Mouse (Mus musculus) intestine, embryonic 16.5 days (tissue): ENCODE data around the gene Dusp13. TPM values are rescaled to one million over a fixed set of nuclear protein-coding genes. Genes with fewer than 3 reads are reported as not detected.

ENCODE experiments used
- ATAC-seq: fragments of 200-750 bp; cut with Nextera tagmentation; 2 replicates; pipeline ENCODE4 v1.8.0; 2017; ENCODE audit warnings: moderate TSS enrichment, moderate library complexity
- H3K27ac ChIP-seq: fragments of 300-500 bp; sonication (generic); 2 replicates; pipeline ENCODE4 v1.5.1; 2014; ENCODE audit warnings: mild to moderate bottlenecking, low read length
- H3K27me3 ChIP-seq: fragments of 300-500 bp; sonication (generic); replicated peaks from 2 replicates; pipeline ENCODE4 v1.6.1; 2014; ENCODE audit warnings: low read length, control low read depth, mixed read lengths; ENCODE audit not compliant: control insufficient read depth, insufficient read depth
- H3K36me3 ChIP-seq: fragments of 300-500 bp; sonication (generic); 2 replicates; pipeline ENCODE4 v1.6.1; 2014; ENCODE audit warnings: low read length, control low read depth; ENCODE audit not compliant: control insufficient read depth, insufficient read depth
- H3K4me1 ChIP-seq: fragments of 300-500 bp; sonication (generic); 2 replicates; pipeline ENCODE4 v1.6.1; 2014; ENCODE audit warnings: low read length, control low read depth, mixed read lengths; ENCODE audit not compliant: control insufficient read depth, insufficient read depth
- H3K4me2 ChIP-seq: fragments of 300-500 bp; sonication (generic); 2 replicates; pipeline ENCODE4 v1.6.1; 2014; ENCODE audit warnings: low read depth, low read length, control low read depth
- H3K4me3 ChIP-seq: fragments of 300-500 bp; sonication (generic); 2 replicates; pipeline ENCODE4 v1.5.1; 2014; ENCODE audit warnings: mild to moderate bottlenecking, low read length
- H3K9ac ChIP-seq: fragments of 300-500 bp; sonication (generic); 2 replicates; pipeline ENCODE4 v1.6.1; 2014; ENCODE audit warnings: low read depth, low read length
- H3K9me3 ChIP-seq: fragments of 300-500 bp; sonication (generic); 2 replicates; pipeline ENCODE4 v1.6.1; 2016; ENCODE audit warnings: low read length, control low read depth; ENCODE audit not compliant: control insufficient read depth
- WGBS: fragments of 180-500 bp; shearing (Covaris S2); extraction: QIAGEN DNeasy Blood & Tissue Kit; methylation state at CpG from one replicate; pipeline ENCODE4 v1.1.7; 2014; 5-methylcytosine and 5-hydroxymethylcytosine counted together
- polyA plus RNA-seq: library from polyadenylated mRNA; unstranded; fragments of >200 nt; fragmentation: Nextera tagmentation; extraction: Ambion mirVana; gene quantifications from 2 replicates; pipeline ENCODE4 v1.2.1, GENCODE M21; 2015

The Dusp13 gene
- polyA plus RNA-seq, 1 experiment from 2014 or later, result not detected

DNA sequence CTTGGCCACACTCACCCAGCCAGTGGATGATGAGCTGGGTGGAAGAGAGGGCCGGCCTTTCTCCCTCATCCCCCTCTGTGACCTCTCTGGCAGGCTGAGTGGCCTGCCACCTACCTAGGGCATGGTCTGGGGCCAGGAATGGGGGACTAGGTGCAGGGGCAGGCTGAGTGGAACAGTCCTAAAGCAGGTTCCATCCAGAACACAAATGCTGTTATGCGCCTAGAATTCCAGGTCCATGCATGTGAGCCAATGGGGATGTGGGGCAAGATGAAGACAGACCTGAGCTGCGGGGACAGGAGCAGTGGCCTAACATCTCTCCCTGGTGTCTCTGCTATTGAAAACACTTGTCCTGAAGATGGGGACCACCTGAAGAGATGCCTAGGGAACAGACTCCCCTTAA, 9.7 kb downstream of the Dusp13 start:
- 0 out of 2 replicates have a peak, but pooled peaks have one; percentile 26 for ATAC-seq
- H3K27ac ChIP-seq, result no peak overlapping the region
- no peak overlapping the region for H3K4me3 ChIP-seq
- H3K4me1 ChIP-seq, result no peaks in the 10 kb centered on the region
- H3K9me3 ChIP-seq, result no peaks in the 10 kb centered on the region
- no peak overlapping the region for H3K4me2 ChIP-seq
- no peak overlapping the region for H3K9ac ChIP-seq
- H3K36me3 ChIP-seq, result no peaks in the 10 kb centered on the region
- no peaks in the 10 kb centered on the region for H3K27me3 ChIP-seq
- WGBS, result 91% methylated on average over 3 of the region's 3 CpGs

DNA sequence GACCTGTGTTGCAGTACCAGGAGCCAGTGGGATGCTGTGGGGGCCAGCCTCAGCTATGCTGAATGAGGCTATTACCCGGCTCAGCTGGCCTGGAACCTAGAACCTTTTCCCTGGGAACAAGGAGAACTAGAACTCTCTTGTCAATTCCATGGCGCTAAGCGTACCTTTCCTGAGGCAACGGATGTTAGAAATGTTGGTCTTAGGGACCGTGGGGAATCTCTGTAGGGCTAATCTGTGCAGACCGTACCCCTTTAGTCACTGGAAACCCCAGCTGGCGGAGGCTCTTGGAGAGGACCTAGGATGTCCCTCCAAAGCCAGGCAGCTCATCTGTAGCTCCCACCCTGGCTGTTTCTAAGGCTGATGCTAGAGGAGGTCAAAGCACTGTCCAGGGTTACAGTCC, 10.6 kb downstream of the Dusp13 start:
- ATAC-seq, result no peak
- Histone ChIP-seq H3K27ac (no peak overlapping the region), H3K36me3 (no peaks in the 10 kb centered on the region), H3K4me1 (no peaks in the 10 kb centered on the region), H3K9ac (no peak overlapping the region), H3K27me3 (no peaks in the 10 kb centered on the region), H3K9me3 (no peaks in the 10 kb centered on the region), H3K4me3 (no peak overlapping the region), H3K4me2 (no peak overlapping the region)
- WGBS, result 90% methylated on average over 7 of the region's 7 CpGs

DNA sequence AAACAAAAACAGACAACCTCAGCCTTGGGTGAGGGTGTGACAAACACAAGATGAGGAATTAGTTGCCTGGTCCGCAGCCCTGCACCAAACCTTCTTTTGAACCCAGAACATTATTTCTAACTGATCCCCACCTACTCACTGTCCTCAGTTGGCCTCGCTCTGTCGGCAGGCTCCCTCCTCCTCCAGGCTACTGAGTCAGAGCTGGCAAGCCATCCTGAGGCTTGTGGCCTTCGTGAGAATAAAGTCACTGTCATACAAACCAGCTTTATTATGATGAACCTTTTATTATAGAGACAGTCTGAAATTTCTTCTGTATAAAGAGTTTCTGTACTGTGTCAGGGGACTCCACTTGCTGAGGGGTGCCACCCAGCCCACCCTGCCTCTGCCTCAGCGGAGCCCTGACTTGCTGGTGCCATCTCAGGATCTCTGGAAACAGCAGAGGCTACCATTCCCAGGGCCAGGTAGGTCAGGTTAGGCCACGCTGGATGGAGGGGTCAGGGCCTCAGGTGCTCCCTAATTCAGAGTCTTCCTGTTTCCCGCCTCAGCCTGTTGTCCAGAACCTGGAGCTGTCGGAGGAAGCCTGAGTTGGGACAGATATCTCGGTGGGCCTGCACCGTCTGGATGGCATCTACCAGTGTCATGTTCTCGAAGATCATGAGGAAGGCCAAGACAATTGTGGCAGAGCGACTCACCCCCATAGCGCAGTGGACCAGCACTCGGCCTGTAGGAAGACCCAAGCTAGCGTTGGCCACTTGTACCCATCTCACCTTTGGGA, 17.7 kb downstream of the Dusp13 start:
- H3K9me3 ChIP-seq, result no peaks in the 10 kb centered on the region
- H3K9ac ChIP-seq, result no peak overlapping the region
- H3K27ac ChIP-seq, result no peak overlapping the region
- no peak overlapping the region for H3K4me2 ChIP-seq
- no peak overlapping the region for H3K4me3 ChIP-seq
- no peak for ATAC-seq
- 89% methylated on average over 15 of the region's 15 CpGs for WGBS
- no peaks in the 10 kb centered on the region for H3K27me3 ChIP-seq
- no peaks in the 10 kb centered on the region for H3K4me1 ChIP-seq
- H3K36me3 ChIP-seq, result no peaks in the 10 kb centered on the region

DNA sequence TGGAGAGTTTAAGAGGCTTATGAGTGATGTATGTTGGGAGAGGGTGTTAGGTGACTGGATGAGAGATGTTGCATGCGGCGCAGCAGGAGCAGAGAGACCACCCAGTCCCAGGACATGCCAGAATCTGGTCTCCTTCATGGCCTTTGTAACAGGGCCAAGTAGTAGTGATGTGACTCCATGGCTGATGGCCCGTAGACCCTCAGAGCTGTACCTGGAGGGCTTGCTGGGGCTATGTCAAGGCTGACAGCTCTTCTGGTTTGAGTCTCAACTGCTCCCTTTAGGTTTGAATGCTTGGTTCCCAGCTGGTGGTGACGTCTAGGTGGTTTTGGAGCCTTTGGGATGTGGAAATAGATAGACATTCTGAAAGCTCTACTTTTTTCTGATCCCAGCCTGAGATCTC, 21.0 kb downstream of the Dusp13 start:
- Histone ChIP-seq H3K4me2 (no peak overlapping the region), H3K4me1 (no peaks in the 10 kb centered on the region), H3K9ac (no peak overlapping the region), H3K27me3 (no peaks in the 10 kb centered on the region), H3K27ac (no peak overlapping the region), H3K4me3 (no peak overlapping the region), H3K9me3 (no peaks in the 10 kb centered on the region), H3K36me3 (no peaks in the 10 kb centered on the region)
- 90% methylated on average over 4 of the region's 4 CpGs for WGBS
- no peak for ATAC-seq

DNA sequence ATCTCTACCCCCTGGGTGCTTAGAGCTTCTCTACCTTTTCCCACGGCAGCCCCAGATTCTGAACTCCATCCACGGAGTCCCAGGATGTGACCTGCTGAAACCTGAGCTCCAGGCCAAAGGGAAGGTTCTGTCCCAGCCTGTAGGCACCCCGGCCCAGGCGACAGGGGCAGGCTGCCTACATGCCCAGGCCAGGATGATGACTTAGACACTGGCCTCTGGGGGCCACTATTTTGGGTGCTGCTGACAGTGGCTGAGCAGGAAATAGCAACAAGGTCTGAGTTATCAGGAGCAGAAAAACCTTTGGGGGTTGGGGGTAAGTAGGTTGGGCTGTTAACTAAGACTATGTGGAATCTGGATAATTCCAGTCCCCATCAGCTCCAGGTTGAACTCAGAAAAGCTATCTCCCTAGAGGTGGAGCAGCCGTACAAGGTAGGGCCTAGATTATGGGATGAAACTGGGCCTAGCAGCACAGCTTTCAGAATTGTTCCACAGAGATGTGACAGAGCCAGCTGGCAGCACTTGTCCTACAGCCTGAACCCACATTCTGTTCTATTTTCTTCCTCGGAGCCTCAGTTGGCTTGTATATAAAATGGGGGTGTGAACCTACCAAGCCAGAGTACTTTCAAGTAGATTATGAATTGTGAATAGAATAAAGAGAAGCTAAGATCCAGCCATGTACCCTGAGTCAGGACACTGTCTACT, 21.8 kb downstream of the Dusp13 start:
- H3K9ac ChIP-seq, result no peak overlapping the region
- H3K4me1 ChIP-seq, result no peaks in the 10 kb centered on the region
- no peak overlapping the region for H3K27ac ChIP-seq
- no peaks in the 10 kb centered on the region for H3K9me3 ChIP-seq
- no peaks in the 10 kb centered on the region for H3K36me3 ChIP-seq
- H3K4me3 ChIP-seq, result no peak overlapping the region
- no peaks in the 10 kb centered on the region for H3K27me3 ChIP-seq
- WGBS, result 79% methylated on average over 6 of the region's 6 CpGs
- no peak overlapping the region for H3K4me2 ChIP-seq
- no peak for ATAC-seq

DNA sequence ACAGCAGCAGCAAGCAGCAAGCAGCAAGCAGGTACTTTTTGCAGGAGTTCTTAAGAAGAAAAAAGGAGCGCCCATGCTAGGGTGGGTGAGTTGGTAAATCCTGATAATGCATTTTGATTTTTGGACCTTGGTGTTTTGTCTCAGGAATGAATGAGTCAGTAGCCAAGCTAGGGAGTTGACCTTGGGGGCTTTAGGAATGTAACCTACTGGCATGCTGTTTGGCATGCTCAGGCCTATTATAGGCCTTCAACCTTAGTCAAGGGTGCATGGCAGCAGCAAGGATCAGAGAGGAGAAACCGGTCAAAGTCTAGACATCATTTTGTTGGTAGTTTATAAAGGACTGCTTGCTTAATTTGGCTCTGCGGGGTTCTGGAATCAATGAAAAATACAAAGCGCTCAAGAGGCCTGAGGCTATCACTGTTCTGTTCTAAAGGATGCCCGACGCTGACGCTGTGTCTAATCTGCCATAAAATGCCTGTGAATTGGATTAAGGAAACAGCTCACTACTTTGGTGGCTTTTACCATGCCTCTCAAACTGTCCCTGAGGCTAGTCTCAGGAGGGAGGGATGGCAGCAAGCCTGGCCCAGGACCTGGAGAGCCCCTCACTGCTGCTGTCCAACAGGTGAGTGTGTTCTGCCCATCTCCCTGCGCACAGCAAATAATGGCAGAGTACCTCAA, 28.8 kb downstream of the Dusp13 start:
- 81% methylated on average over 8 of the region's 8 CpGs for WGBS

DNA sequence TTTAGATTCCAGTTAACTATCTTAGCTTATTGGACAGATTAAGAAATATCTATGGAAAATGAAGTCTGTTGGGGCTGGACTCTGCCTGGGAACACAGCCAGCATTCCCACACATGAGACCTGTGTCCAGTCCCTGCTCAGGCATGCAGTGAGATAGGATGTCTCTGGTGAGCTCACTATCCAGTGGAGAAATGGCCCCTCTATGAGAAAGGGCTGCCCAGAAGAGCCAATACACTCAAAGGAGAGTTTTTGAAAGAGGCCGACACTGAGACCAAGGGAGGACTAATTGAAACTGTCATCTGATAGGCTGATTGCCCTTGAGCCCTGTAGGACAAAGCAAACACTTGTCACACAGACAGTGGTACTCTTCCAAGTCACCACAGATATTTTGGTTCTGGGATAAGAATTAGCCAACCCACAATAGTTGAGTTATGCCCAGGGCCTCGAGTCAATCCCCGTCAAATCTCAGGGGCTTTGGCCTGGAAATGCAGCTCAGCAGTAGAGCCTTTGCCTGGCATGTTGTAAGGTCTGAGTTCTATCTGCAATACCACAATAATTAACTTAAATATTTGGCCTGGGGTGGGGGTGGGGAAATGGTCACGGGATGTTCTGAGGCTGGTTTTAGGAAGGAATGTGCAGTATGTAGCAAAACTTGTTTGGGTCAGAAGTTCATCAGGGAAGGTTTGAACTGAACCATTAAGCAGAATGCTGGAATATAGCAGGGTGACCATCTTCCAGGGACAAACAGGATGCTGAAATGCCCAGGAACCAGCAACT, 30.4 kb downstream of the Dusp13 start:
- no peaks in the 10 kb centered on the region for H3K27me3 ChIP-seq
- H3K36me3 ChIP-seq, result no peaks in the 10 kb centered on the region
- no peak overlapping the region for H3K27ac ChIP-seq
- H3K4me3 ChIP-seq, result no peak overlapping the region
- no peaks in the 10 kb centered on the region for H3K4me1 ChIP-seq
- H3K9ac ChIP-seq, result no peak overlapping the region
- no peaks in the 10 kb centered on the region for H3K9me3 ChIP-seq
- ATAC-seq, result no peak
- 74% methylated on average over 4 of the region's 4 CpGs for WGBS
- no peak overlapping the region for H3K4me2 ChIP-seq

More for the DNA sequence above, 28.8 kb downstream of the Dusp13 start:
- H3K4me2 ChIP-seq, result no peak overlapping the region
- no peak overlapping the region for H3K9ac ChIP-seq
- no peaks in the 10 kb centered on the region for H3K9me3 ChIP-seq
- H3K27me3 ChIP-seq, result no peaks in the 10 kb centered on the region
- H3K4me1 ChIP-seq, result no peaks in the 10 kb centered on the region
- no peaks in the 10 kb centered on the region for H3K36me3 ChIP-seq
- no peak overlapping the region for H3K4me3 ChIP-seq
- H3K27ac ChIP-seq, result no peak overlapping the region
- ATAC-seq, result no peak

DNA sequence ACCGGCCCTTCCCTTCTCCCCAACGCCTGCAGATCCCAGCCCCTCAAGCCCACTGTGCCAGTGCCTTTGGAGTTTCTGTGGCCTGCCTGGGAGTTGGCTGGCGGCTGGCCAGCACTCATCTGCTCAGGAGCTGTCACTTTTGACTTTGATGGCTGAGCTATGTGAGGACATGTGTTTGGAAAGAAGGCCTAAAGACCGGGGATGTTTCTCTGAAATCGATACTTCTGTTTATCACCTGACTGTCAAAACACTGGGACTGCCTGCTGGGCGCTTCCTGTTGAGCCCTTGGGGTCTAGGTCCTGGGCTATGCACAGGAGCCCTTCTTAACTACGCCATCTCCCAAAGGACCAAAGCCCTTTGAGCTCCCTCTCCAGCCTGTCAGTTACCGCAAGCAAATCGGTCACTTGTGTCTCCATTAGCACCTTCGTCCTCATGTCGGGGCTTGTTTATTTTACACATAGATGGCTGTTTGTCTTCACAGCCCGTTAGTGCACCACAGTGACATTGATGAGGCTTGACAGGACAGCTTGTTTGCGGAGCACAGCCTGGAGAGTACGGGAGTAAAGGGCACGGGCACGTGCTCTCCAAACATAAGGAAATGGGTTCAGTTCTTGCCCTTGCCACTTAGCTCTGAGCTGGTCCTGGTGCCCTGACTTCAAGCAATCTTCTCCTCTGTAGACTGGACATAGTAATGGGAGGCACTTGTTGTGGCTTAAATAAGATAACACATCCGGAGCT, 31.2 kb downstream of the Dusp13 start:
- no peak for ATAC-seq
- H3K9ac ChIP-seq, result no peak overlapping the region
- 33% methylated on average over 17 of the region's 17 CpGs for WGBS
- no peak overlapping the region for H3K4me2 ChIP-seq
- H3K9me3 ChIP-seq, result no peaks in the 10 kb centered on the region
- H3K36me3 ChIP-seq, result no peaks in the 10 kb centered on the region
- no peaks in the 10 kb centered on the region for H3K4me1 ChIP-seq
- no peak overlapping the region for H3K4me3 ChIP-seq
- no peak overlapping the region for H3K27ac ChIP-seq
- no peaks in the 10 kb centered on the region for H3K27me3 ChIP-seq
